Mouse (Mus musculus): ENCODE measurements around the gene Camk2n2.

DNA sequence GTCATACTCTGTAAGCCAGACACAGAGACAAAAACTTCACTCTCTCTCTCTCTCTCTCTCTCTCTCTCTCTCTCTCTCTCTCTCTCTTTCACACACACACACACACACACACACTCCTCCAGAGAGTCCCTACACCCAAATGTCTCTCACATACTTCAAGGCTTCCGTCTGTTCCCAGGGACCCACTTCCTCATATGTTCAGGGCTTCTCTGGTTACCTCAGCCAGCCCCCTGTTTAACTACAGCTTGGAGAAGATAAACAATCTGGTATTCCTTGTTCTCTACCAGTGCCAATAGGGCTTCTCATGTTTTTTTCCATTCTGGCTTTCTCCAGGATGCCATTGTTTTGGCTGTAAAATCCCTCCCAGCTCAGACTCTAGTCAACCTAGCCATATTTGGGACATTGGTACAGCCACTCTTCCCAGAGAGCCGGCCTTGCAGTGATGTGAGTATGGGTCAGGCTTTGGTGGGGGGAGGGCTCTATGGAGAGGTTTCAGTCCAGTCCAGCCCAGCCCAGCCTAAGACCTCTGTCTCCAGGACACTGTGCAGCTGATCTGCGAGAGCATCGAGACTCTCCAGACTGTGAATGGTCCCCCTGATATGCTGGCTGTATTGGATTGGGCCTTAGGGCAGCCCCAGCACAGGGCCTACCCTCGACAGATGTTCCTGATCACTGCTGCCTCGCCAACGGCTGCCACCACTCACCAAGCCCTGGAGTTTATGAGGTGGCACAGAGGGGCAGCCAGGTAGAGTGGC is 24.2 kb downstream of the Camk2n2 start:
- TF ChIP-seq CTCF (IDR thresholded peaks at IDR 0.05; ENCODE audit: low read depth) (no peak), EP300 (IDR thresholded peaks at IDR 0.05; ENCODE audit: low read depth) (no peak)

Data from liver, embryonic 14.5 days (tissue).